Mouse (Mus musculus): ENCODE measurements at regions not wholly inside any gene's neighbourhood (a gene's known extent, or its start where the extent isn't known, plus 50 kb on each side); places are given as distances from the start of the nearest gene placed in this dataset.

DNA sequence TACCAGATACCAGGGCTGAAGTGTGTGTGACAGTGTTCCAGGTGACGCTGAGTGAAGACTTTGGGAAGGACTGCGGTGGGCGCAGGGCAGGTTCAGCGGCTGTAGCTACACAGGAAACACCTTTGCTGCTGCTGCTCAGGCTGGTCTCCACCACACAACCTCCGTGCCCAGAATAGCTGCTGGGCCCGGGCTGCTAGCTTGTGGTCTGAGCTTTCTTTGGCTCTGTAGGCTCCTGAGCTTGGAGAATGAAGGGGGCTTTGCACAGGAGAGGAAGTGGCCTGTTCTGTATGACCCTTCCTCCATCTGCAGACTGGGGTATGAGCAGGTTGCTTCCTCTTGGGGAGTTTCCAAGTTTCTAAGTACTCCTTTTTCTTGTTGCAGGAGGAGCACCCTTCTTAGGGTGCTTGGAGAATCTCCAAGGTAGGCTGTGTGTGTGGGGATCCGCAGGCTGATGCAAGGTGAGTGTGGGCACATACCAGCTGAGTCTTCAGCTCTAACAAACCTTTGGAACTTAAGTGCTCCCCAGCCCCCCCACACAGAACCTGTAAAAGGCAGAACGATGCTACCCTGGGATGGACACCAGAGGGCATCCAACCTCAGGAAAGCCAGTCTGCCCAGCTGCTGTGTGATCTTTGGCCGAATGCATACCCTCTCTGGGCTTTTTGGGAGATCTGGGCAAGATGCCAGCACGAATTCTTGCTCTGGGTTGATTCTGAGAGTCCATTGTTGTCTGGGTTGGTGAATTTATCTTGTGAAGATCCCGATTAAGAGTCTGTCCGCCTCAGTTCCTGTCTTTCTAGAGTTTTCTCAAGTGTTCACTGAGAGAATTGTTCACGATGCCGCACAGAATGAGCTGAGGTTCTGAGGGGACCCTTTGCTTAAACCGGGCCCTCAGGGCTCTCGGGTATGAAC is 136.6 kb downstream of the Mn1 start:
- no peak for DNase-seq

DNA sequence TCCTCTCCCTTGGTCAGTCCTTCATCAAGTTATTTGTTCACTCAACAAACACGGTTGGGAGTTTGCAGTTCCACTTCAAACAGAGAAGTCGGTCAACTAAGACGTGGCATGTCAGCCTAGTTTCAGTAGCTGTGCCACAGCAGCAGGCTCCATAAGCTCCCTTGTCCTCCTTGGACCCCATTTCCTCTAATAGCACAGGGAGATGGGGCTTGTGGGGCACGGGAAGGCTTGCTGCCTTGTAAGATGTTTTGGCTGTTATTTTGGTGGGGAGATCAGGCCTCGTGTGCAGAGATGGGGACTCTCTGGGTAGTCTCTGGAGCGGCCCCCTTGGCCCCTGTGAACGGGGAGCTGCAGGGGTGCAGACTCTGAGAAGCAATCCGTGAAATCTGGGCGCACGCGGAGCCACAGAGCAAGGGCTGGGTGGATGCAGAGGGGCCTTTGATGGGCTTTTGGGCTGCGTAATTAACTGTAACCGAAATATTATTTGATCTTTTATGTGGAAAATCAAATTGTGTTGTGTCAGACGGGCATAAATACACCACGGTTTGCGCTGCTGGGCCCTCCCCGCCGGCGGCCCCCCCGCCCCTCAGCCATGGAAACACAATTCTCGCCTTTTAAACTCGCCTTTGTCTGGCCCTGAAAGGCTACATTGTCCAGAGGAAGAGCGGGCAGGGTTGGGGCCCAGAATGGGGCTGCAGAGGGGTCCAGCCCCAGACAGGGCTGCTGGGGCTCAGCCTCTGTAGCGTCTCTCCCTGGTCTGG is 137.6 kb downstream of the Mn1 start:
- DNase-seq, result no peak

DNA sequence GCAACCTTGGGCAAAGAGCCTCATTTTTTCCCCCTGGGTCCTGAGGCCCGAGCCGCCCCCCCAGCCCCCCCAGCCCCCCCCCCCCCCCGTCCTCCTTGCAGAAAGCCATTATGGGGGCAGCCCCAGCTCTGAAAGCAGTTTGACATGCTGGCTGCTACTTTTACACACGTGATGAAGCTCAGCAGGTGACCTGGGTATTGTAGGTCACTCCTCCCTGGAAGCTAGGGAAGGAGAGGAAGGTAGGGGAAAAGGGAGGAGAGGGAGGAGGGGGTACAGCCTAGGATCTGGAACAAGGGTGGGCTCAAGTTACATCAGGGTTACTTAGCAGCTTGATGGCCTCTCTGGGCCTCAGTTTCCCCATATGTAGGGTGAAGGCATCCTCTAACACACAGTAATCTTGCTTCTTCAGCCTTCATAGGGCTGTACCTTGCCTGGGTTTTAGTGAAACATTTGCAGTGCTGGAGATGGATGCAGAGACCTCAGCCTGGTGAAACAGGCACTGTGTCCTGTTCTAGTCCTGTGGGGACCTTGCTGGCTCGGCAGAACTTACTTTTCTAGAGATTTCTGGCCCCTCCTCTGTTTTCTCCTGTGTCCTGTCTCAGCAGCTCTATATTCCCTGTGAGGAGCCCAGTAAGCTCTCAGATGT is 138.3 kb downstream of the Mn1 start:
- DNase-seq, result no peak

DNA sequence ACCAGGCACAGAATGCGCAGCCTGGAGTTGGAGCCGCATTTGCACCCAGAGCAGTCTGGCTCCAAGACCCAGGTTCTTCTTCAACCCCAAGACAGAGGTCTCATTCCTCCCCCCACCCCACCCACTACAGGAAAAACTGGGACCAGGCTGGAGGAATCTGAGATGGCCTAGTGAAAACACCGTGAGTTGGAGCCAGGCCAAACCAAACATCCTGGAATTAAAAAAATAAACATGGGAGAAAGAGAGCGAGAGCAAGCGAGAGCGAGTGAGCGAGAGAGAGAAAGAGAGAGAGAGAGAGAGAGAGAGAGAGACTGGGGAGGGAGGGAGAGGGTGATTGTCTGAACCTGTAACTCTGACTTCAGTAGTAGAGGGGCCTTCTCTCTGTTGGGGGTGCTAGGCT is 138.8 kb downstream of the Mn1 start:
- DNase-seq, result no peak

DNA sequence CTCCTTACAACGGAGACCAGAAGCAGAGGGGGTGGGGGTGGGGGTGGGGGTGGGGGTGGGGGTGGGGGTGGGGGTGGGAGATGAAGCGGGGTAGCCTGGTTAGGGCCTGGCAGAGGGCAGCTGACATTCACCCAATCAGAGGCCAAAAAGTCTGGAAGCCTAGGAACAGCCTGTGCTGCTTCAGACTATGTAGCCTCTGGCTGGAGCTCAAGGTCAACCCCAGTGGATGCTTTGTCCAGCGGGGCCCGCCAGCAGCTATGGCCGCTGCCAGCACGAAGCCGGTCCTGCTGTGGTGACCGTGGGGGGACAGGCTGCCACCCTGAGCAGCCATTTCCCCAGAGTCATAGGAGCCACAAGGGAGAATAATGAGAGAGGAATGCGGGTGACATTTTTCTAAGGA is 143.3 kb downstream of the Mn1 start:
- DNase-seq, result no peak

DNA sequence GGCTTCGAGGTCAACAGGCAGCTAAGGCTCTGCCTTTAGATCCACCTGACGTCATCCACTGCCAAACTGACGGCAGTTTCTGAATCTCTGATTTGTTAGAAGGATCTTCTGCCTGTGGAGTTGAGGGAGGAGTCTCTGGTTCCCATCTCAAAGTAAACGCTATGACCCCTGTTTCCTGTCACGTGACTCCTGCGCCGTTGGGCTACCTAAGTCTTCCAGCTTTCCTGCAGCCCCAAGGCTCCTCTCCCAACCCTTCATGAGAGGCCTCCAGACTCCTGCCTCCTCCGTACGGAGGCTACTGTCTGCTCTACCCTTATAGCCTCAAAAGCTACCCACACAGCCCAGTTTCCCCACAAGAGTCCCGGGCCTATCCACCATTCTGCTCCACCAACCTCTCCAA is 144.1 kb downstream of the Mn1 start:
- DNase-seq, result no peak

DNA sequence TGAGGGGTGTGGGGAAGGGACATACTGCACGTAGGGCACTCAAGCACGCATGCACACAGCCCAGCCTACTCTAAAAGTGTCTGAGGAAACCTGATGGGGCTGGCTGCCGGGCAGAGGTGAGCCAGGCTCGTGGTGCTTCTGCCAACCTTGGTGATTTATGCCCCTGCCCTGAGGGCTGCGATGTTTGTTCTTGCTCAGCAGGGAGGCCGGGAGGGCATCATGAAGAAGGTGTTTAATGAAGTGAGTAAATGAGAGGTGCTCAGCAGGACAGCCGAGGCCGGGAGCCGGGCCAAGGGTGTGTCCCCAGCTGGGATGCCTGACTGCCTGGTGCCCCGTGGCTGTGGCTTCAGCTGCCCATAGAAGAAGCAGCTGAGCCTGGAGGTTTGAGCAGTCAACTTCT is 153.7 kb downstream of the Mn1 start:
- DNase-seq, result no peak

DNA sequence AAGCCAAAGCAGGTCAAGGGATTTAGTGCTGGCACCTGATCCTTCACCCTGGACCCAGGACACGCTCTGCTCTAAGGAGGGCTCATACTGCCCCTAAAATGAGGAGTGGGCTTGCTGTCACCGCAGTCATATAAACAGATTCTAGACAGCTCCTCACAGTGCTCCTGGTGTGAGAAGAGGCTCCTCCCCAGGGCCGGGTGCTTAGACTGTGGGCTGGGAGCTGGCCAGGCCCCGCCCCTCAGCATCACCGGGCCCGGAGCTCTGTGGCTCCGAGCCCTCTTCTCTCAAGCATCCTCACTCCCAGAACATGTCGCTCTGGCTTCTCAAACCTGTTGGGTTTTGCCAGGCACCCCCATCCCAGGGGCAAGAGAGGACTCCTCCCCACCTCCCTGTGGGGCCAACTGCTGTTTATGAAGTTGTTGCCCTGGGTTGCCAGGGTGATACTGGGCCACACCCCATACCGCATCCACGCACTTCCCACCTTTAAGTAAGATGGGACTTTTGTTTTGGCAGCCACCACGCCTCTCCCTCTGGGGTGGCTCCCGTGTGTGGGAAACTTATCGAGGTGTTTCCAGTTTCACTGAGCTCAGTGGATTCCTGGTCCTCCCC is 156.2 kb downstream of the Mn1 start:
- no peak for DNase-seq

DNA sequence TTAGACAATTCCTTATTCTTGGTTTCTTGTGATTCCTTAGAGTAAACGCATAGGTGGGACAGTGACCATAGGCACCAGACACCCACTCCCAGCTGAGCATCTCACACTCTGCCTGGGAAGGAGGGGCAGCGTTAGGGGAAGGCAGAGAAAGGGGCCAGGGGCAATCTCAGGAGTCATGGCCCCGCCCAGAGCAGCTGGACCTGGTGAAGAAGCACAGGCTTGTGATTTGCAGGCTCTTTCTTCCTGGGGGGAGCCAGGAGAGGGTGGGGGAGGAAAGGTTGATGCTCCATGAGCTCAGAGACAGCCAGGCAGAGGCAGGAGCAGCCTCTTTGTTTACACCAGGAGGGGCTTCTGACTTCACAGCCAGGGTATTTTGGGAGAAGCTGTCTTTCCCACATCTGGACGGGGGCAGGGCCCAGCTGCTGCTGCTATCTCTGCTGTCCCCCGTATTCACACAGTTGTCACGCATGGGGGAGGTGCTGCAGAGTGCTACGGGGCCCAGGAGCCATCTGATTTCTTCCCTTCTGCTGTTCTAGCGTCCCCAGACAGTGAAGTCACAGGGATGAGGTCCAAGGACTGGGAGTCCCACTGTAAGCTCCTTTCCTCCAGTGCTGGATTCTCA is 157.2 kb downstream of the Mn1 start:
- DNase-seq, result no peak

DNA sequence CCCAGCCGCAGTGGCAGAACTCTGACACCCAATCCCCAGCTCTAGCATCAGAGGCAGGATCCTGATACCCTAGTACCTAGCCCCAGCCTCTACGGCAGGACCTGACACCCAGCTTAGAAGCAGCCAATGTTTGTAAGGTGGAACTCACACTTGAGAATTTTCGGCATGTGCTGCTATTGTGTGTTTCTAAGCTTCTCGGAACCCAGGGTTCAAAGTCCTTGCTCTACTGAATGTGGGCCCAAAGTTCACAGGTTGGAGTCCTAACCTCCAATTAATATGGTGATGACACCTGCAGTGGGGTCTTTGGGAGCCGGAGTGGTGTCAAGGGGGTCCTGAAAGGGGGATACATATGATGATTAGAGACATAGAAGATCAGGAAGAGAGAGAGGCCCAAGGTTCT is 158.2 kb downstream of the Mn1 start:
- no peak for DNase-seq

DNA sequence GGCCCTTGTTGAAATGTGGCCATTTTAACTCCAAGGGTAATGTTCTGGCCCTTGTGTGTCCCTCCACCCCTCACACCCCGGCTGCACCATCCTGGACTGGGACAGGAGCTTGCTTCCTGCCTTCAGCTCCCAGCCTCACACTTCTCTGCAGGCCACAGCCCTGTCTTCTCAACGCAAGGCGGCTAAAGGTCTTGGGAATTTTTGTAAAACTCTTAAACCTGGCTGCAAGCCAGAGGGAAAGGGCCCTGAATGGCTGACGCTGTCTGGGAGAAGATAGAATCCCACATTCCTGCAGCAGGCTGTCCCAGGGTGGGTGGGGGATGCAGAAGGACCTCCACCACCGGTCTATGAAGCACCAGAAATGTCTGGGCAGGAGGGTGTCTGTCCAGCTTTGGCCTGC is 156.3 kb upstream of the Gm26897 start:
- no peak for DNase-seq

DNA sequence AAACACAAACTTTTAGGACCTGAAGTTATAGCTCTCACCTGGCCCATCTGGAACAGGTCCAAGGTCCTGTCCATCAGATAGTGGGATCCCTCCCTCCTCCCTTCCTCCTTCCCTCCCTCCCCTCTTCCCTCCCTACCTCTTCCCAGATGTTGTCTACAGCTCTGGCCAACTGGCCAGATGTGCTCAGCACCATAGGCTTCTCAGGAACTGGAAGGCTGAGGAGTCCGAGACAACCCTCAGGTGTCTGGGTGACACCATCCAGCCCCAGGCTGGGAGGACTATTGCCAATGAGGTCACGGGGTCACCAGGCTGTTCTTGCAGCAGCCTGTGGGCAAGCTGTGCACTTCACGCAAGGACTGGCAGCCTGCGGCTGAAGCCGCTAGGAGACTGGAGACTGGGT is 155.6 kb upstream of the Gm26897 start:
- no peak for DNase-seq

DNA sequence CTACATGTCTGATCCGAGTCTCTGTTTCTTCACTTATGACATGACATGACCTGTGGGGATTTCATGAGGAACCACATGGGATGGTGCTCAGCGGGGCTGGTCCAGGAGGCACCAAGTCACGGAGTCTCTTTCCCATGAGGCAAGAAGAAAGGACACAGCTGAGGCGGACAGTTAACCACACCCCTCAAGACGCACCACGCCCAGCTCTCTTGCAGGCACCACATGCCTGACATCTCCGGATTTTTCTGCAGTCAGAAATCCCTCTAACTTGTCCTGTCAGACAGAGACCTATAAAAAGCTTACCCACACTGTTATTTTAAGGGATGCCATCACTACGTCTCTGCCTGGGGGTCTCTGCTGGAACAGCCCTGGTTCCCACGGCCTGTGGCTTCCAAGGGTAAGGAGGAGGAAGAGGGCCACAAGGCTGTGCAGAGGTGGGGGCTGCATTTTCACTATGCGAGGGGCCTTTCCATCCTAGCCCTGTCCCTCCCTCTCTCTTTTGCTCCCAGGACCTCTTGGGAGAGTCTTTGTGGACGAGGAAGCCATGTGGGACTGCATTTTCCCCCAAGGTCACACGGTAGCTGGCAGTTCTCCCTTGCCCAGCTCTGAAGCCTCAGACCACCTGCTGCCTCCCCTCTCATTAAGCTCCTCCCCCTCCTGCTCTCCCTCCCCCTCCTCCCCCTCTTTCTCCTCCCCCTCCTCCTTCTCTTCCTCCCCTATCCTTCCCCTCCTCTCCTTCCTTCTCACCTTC is 154.6 kb upstream of the Gm26897 start:
- DNase-seq, result no peak

DNA sequence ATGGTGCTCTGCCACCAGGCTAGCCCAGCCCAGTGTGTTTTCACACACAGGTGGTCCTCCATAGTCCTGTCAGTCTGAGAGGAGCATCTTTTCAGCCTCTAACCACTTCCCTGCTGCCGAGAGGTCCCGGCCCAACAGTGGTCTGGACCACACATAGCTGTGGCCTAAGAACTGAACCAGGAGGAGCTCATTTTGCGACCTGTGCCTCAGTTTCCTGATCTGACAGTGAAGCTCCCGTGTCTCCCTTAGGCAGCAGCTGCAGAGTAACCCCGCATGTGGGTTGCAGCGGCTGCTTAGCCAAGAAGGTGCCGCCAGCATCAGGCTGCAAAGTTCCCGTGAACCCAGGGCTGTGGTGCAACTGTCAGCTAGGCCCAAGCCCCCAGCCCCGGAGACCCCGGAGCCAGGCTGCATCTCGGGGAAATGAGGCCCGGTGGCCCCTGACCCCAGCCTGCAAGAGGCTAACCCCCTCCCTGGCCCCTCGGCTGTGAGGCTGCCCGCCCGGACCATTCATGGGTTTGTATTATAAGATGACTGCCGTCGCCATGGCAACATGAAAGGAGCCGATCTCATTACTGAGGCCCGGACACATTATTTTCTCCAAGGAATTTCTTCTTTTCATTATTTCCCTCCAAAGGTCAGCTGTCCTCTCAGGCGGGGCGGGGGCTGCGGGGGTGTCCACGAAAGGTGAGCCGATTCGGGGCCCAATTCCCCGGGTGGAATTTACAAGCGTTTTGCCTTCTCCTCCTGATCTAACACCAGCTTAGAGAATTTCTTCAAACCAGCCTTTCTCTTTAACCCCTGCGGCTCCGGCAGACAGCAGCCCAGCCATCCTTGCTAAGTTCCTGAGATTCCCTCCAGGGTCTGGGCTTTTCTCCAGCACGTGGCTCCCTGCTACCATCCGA is 152.6 kb upstream of the Gm26897 start:
- DNase-seq, result peak; percentile 68

DNA sequence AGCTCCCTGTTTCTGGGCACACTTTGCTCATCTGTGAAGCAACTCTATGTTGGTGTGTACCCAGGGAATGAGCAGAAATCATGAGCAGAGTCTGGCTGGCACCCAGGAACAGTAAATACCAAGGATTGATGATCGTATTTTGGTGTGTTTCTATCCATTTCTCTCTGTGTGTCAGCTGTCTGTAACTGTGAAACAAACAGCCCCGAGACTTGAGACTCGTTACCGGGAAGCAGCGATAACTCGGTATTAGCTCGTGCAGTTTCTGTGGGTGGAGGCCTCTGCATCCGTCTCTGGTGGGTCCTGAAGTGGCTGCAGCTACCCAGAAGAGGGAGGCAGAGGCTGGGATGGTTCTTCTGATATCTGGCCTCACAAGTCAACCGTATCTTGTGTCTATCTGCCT is 151.7 kb upstream of the Gm26897 start:
- DNase-seq, result peak; percentile 49

DNA sequence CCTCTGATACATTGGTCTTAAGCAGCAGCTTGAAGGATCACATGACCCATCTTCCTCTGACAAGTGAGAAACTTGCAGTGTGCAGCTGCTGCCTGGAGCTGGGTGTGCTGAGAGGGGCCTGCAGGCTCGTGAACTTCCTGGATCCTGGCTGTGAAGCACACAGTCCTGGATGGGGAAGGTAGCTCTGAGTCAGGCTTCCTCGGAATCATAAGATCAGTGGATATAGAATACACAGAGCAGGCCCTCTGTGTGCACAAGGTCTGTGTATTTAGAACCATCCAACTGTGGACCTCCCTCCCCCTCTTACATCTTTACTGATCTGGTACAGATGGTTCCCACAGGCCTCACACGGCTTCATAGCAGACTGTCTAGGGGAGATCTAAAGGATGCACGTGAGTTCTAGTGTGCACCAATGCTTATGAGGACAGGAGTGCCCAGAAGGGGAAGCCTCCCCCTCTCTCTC is 143.1 kb upstream of the Gm26897 start:
- no peak for DNase-seq

DNA sequence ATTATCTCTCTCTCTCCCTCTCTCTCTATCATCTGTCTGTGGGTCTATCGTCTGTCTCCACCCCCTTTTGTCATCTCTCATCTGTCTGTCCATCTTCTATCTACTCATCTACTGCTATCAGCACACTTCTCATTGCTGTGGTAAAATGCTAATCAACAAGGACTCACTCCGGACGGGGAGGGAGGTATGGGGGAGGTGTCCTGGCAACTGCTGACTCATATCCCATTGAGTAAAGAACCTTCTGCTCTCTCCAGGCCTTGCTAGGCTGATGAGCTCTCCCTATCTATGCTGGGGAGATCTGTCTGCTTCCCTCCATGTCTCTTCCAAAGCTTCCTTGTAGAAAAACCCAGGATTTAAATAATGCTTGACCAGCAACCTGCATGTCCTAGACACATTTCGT is 140.9 kb upstream of the Gm26897 start:
- no peak for DNase-seq

DNA sequence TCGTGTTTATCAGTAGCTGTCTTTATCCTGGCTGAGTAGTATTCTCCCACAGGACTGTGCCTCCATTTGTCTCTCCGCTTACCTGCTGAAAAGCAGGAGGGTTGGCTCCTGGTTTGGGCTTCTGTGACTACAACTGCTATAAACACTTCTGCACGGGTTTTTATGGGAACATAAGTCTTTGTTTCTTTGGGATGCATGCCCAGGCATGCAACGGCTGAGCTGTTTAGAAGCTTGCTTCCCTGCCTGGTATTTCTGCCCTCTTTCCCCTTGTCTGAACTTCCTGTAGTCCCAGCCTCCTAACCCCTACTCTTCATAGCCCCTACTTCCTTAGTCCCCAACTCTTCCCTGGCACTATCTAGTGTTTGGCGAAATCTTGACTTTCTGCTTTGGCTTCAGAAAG is 139.6 kb upstream of the Gm26897 start:
- DNase-seq, result no peak

DNA sequence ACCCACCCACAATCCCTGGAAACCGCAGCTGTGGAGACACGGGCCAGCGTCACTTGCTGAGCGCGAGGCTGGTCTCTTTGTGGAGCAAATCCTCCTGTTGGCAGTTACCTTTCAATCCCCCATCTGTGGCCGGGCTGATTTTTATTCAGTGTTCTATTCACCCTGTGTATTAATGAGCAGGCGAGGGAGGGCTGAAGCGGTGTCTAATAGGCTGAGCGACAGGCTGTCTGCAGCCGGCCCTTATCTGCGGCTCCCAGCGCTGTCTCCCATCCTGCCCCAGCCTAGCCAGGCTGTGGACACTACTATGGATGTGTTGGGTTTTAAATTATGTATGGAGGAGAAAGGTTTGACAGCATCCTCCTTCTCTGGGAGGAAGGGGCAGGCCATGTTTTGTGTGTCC is 138.3 kb upstream of the Gm26897 start:
- DNase-seq, result no peak

DNA sequence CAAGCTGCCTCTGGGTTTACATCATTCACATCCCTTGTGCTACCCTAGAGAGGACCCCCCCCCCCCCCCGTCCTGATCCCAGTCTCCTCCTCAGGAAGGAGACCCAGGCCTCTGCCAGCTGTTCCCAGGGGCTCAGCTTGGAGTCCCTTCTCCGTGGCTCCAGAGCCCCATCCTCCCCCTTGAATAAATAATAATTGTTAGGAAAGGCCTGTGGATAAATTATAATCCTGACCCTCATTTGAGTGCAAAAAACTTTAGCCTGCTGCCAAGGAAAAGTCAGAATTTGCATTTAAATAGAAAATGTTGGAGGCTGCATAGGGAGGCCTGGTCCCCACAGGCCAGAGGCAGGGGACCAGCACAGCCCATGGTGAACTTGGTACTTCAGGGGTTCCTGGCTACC is 136.0 kb upstream of the Gm26897 start:
- DNase-seq, result no peak

All from right cerebral cortex, postnatal 4 days (tissue).